Mouse (Mus musculus) bone marrow, adult 2 months (tissue): Measurements from ENCODE around the gene Cngb1. TPM values are rescaled to one million over a fixed set of nuclear protein-coding genes. Genes with fewer than 3 reads are reported as not detected.

Source experiments
- H3K27ac ChIP-seq: fragments of 200-500 bp; 2 replicates; pipeline ENCODE4 v1.5.1; 2012; ENCODE audit warnings: low read depth, mild to moderate bottlenecking, control low read depth, inconsistent platforms, low read length; ENCODE audit not compliant: control insufficient read depth, poor library complexity, insufficient read depth
- H3K4me1 ChIP-seq: fragments of 200-500 bp; 2 replicates; pipeline ENCODE4 v1.6.1; 2011; ENCODE audit warnings: low read length; ENCODE audit not compliant: control insufficient read depth, insufficient read depth
- H3K4me3 ChIP-seq: fragments of 200-500 bp; replicated peaks from 2 replicates; pipeline ENCODE3; 2011; ENCODE audit warnings: mild to moderate bottlenecking, low read depth, low read length, control low read depth; ENCODE audit not compliant: control insufficient read depth
- CTCF ChIP-seq: fragments of 200-500 bp; IDR thresholded peaks from 2 replicates; pipeline ENCODE4 v1.5.1; 2011; ENCODE audit warnings: low read length, control low read depth; ENCODE audit not compliant: control insufficient read depth, insufficient read depth
- POLR2A ChIP-seq: fragments of 200-500 bp; IDR thresholded peaks from 2 replicates; pipeline ENCODE4 v1.6.1; 2011; ENCODE audit warnings: low read depth, mild to moderate bottlenecking, control low read depth, low read length, borderline replicate concordance; ENCODE audit not compliant: control insufficient read depth
- WGBS: fragments of 180-500 bp; shearing (Covaris S2); methylation state at CpG from one replicate; pipeline ENCODE4 v1.1.7; 2018; 5-methylcytosine and 5-hydroxymethylcytosine counted together
- polyA plus RNA-seq: library from polyadenylated mRNA; stranded (reverse); fragments of >200 nt; gene quantifications from 2 replicates; pipeline ENCODE4 v1.2.4, GENCODE M21; 2011; ENCODE audit warnings: low replicate concordance; ENCODE audit not compliant: missing spikeins, insufficient read depth, insufficient read length

Cngb1 gene
- polyA plus RNA-seq, 1 experiment, result 2.1 TPM

DNA sequence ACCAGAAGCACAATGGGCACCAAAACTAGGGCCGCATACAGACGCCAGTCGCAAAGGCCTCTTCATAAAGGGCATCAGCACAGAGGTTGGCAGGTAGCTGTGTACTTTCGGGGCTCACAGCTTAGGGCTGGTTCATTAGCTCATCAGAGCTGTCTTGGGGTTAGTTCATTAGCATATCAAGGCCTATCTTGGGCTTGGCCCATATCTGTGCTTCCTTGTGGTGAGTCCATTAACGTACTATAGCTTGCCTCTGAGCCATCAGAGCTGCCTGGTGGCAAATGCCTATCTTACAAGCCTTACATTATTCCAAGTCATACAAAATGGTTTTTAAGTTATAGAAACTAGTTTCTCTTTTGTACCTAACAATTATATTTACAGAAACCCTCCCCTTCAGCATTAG is 82.4 kb downstream of the Cngb1 start:
- H3K27ac ChIP-seq, result no peak overlapping the region
- WGBS, result 75% methylated on average over 5 of the region's 5 CpGs
- no peak overlapping the region for H3K4me3 ChIP-seq
- H3K4me1 ChIP-seq, result no peaks in the 10 kb centered on the region
- TF ChIP-seq CTCF (no peak), POLR2A (no peak)

DNA sequence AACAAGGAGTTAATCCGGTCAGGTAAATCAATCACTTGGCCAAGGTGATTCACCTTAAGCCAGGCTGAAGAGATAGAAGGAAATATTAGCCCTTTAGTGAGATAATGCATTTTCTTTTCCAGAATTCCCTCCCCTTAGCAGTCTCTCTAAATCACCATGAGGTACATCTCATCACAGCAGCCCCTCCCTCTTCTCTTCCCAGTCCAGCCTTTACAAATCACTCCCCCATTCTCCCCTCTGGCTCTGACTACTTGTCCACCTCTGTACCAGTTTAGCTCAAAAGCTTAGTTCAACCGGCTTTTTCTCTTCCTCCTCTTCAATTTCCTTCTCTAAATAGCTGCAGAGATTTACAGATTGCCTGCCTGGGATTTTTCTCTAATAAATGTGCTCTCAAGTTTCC is 85.3 kb downstream of the Cngb1 start:
- 41% methylated on average over 2 of the region's 2 CpGs for WGBS

DNA sequence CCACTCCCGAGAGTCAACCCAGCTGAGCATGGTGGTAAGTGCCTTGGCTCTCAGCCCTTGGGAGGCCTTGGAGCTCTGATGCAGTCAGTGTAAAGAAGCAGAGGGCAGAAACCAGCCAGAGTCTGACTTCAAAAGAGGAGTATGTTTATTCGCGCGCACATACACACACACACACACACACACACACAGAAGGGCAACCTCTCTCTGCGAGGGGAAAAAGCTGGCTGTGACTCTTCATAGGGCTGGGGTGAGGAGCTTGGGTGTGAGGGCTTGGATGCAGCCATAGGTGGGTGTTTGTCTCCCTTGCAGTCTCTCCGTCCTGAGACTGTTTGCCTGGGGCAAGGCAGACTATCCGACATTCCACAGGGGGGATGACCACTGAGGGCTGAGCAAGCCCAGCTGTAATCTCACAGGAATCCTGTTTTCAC is 85.8 kb downstream of the Cngb1 start:
- H3K4me3 ChIP-seq, result no peak overlapping the region
- no peak for TF ChIP-seq POLR2A
- TF ChIP-seq CTCF, result no peak
- 82% methylated on average over 7 of the region's 7 CpGs for WGBS
- no peak overlapping the region for H3K27ac ChIP-seq
- H3K4me1 ChIP-seq, result no peaks in the 10 kb centered on the region

More for the DNA sequence above, 85.3 kb downstream of the Cngb1 start:
- H3K4me3 ChIP-seq, result no peak overlapping the region
- no peak overlapping the region for H3K27ac ChIP-seq
- H3K4me1 ChIP-seq, result no peaks in the 10 kb centered on the region
- no peak for TF ChIP-seq POLR2A
- no peak for TF ChIP-seq CTCF

DNA sequence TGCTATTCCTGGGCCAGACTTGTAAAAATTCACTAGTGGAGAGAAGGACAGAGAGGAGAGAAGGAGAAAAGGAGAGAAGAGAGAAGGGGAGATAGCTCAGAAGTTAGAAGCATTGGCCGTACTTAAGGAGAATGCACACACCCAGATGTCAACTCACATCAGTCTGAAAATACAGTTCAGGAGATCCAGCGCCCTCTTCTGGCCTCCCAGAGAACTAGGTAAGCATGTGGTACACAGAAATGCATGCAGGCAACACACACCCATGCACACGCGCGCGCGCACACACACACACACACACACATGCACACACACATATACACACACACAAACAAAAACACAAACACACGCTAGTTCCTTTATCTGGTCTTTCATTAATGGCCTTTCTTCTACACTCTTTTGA is 86.8 kb downstream of the Cngb1 start:
- no peak for TF ChIP-seq CTCF
- TF ChIP-seq POLR2A, result no peak
- no peak overlapping the region for H3K27ac ChIP-seq
- 84% methylated on average over 8 of the region's 8 CpGs for WGBS

DNA sequence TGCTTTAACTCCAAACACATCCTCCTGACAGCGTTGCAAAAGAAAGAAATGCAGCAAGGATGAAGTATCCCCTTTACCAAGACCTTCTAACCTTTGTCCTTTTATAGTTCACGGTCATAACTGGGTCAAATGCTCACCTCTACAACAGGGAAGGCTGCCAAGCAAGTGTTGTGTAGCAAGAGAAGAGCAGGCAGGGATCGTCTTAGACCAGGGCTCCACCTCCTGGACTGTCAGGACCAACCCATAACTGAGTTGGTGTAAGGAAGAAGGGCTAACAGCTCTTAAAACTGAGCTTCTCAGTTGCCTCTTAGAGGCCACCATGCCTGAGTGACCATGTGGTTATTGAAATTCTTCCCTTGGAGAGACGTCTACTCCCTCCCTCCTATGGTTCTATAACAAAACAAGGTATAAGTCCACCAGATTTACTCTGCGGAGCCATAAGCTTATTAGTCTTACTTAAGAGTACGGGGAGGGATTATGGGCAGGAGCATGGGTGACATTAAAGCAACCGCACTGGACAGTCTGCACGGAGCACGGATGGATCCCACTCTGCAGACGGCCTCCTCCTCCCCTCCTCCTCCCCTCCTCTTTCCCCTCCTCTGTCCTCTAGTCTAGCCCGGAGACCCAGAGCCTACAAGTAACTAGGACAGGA is 90.5 kb downstream of the Cngb1 start:
- 82% methylated on average over 11 of the region's 11 CpGs for WGBS
- Histone ChIP-seq H3K4me1 (no peaks in the 10 kb centered on the region), H3K27ac (no peak overlapping the region), H3K4me3 (no peak overlapping the region)
- no peak for TF ChIP-seq POLR2A
- TF ChIP-seq CTCF, result no peak

More for the DNA sequence above, 86.8 kb downstream of the Cngb1 start:
- Histone ChIP-seq H3K4me1 (no peaks in the 10 kb centered on the region), H3K4me3 (no peak overlapping the region)

DNA sequence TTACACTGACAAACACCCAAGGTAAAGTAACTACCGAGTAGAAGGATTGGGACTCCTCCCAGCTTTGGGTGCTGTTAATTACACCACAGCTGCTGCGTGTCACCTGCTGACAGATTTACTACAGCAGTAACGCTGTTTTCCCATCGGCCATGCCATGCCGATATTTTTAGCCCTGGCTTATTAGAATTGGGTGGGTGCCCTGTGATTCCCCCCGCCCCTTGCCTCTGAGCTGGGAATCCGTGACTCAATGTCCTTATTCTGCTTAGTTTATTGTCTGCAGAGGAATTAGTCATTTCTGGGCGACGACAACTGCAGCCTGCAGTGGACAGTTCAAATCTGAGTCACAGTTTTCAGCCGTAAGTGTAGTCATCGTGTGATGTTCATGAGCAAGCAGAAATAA is 96.5 kb downstream of the Cngb1 start:
- Histone ChIP-seq H3K27ac (no peak overlapping the region), H3K4me3 (no peak overlapping the region), H3K4me1 (no peaks in the 10 kb centered on the region)
- no peak for TF ChIP-seq POLR2A
- no peak for TF ChIP-seq CTCF
- WGBS, result 14% methylated on average over 11 of the region's 11 CpGs

DNA sequence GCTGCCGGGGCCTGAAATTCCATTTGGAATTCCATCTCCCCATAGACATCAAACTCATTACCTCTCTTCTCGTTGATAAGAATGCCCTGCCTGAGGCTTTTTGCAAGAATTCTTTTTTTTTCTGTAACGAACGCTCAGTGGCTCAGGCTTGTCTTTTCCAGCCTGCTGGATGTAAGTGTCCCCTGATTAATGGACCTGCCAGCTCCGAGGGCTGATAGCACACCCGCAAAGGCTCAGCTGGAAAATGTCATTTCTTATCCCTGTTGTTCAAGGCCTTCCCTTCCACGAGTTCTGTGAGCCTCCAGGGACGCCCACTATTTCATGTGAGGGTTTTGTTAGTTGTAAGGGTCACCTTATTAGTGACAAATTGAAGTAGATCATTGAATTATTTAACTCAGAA is 100.4 kb downstream of the Cngb1 start:
- 64% methylated on average over 8 of the region's 8 CpGs for WGBS
- Histone ChIP-seq H3K4me1 (no peaks in the 10 kb centered on the region), H3K27ac (no peak overlapping the region), H3K4me3 (no peak overlapping the region)
- TF ChIP-seq CTCF, result no peak
- TF ChIP-seq POLR2A, result no peak

DNA sequence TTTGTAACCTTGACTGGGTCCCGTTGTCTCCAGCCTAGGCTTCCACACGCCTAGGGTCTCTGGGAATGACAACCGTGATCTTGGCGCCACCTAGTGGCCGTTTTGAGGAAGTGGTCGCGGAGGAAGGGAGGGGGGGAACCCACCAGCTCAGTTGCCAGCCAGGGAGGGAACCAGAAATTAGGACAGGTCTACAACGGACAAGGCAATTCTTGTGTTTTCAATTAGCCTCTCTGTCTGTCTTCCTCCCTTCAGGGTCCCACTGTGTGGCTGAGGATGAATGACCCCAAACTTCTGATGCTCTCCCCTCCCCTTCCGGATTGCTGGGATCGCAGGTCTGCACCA is 102.4 kb downstream of the Cngb1 start:
- no peak overlapping the region for H3K4me3 ChIP-seq
- H3K4me1 ChIP-seq, result no peaks in the 10 kb centered on the region
- no peak overlapping the region for H3K27ac ChIP-seq
- 18% methylated on average over 10 of the region's 10 CpGs for WGBS
- TF ChIP-seq POLR2A, result no peak
- TF ChIP-seq CTCF, result peak; percentile 85
